Mouse (Mus musculus) CH12.LX (cell line): Measurements from ENCODE around the gene Rbpms2. TPM values are rescaled to one million over a fixed set of nuclear protein-coding genes. Genes with fewer than 3 reads are reported as not detected.

Experiments used
- DNase-seq: peaks from one replicate; pipeline ENCODE4 v3.0.0-alpha.2; 2013; ENCODE audit errors: extremely low read depth
- H3K27ac ChIP-seq: 2 replicates; pipeline ENCODE4 v1.5.1; 2012; ENCODE audit warnings: low read depth, mild to moderate bottlenecking, control low read depth, moderate library complexity; ENCODE audit not compliant: insufficient read depth
- H3K27me3 ChIP-seq: replicated peaks from 2 replicates; pipeline ENCODE3; 2012; ENCODE audit warnings: inconsistent platforms
- H3K36me3 ChIP-seq, 2 experiments: replicated peaks in 1 of 2; 2 replicates each; pipeline versions ENCODE3 to v1.6.1; 2012; ENCODE audit warnings: inconsistent platforms in 1 of 2, low read length in 1 of 2, mild to moderate bottlenecking in 1 of 2, mixed read lengths in 1 of 2, moderate library complexity in 1 of 2; ENCODE audit not compliant: control insufficient read depth in 1 of 2, insufficient read depth in 1 of 2
- H3K4me1 ChIP-seq, 2 experiments: 2 replicates each; pipeline ENCODE4 v1.6.1; 2012; ENCODE audit warnings: inconsistent platforms in 1 of 2, moderate library complexity in 1 of 2; ENCODE audit not compliant: insufficient read depth in 2 of 2, control insufficient read depth in 1 of 2
- H3K4me2 ChIP-seq: 2 replicates; pipeline ENCODE4 v1.6.1; 2012; ENCODE audit warnings: low read depth, mild to moderate bottlenecking, control low read depth; ENCODE audit not compliant: poor library complexity, insufficient read depth, severe bottlenecking
- H3K4me3 ChIP-seq, 3 experiments: fragments of 150-350 bp in 1 of 3; sonication (generic) in 1 of 3; replicated peaks in 1 of 3; 2 replicates each; pipeline versions ENCODE3 to v1.5.1; 2011 to 2012; ENCODE audit warnings: low read depth in 2 of 3, low read length in 2 of 3, mild to moderate bottlenecking in 2 of 3, moderate library complexity in 2 of 3, control low read depth in 1 of 3, improper control_type of control experiment in 1 of 3, inconsistent platforms in 1 of 3, mixed read lengths in 1 of 3; ENCODE audit not compliant: poor library complexity in 1 of 3
- H3K79me2 ChIP-seq: replicated peaks from 2 replicates; pipeline ENCODE4 v1.6.1; 2012; ENCODE audit warnings: mild to moderate bottlenecking, moderate library complexity; ENCODE audit not compliant: control insufficient read depth, poor library complexity, insufficient read depth, severe bottlenecking; ENCODE audit errors: extremely low read depth
- H3K9ac ChIP-seq: 2 replicates; pipeline ENCODE4 v1.6.1; 2012; ENCODE audit warnings: low read depth, mild to moderate bottlenecking, control low read depth, moderate library complexity; ENCODE audit not compliant: insufficient read depth
- H3K9me3 ChIP-seq: replicated peaks from 2 replicates; pipeline ENCODE3; 2012; ENCODE audit warnings: low read length, inconsistent platforms, mixed read lengths
- CHD1 ChIP-seq: IDR thresholded peaks from 2 replicates; pipeline ENCODE4 v1.6.1; 2012; ENCODE audit warnings: low read depth, low read length, improper control_type of control experiment, inconsistent platforms
- CHD2 ChIP-seq: IDR thresholded peaks from 2 replicates; pipeline ENCODE4 v1.6.1; 2011; ENCODE audit warnings: low read length, improper control_type of control experiment
- E2F4 ChIP-seq: IDR thresholded peaks from 2 replicates; pipeline ENCODE4 v1.6.1; 2011; ENCODE audit warnings: low read depth, low read length, improper control_type of control experiment; ENCODE audit not compliant: insufficient replicate concordance
- ELF1 ChIP-seq: IDR thresholded peaks from 2 replicates; pipeline ENCODE4 v1.6.1; 2014; ENCODE audit warnings: low read depth, mild to moderate bottlenecking, inconsistent platforms, low read length, improper control_type of control experiment
- IRF4 ChIP-seq: IDR thresholded peaks from 2 replicates; pipeline ENCODE4 v1.6.1; 2014; ENCODE audit warnings: low read depth, mild to moderate bottlenecking, inconsistent platforms, low read length, improper control_type of control experiment
- JUN ChIP-seq: IDR thresholded peaks from 2 replicates; pipeline ENCODE4 v1.6.1; 2011; ENCODE audit warnings: low read depth, mild to moderate bottlenecking, low read length, improper control_type of control experiment, moderate library complexity; ENCODE audit not compliant: insufficient read depth
- KAT2A ChIP-seq: IDR thresholded peaks from 2 replicates; pipeline ENCODE4 v1.6.1; 2012; ENCODE audit warnings: low read length, improper control_type of control experiment, inconsistent platforms; ENCODE audit not compliant: insufficient replicate concordance
- MAFK ChIP-seq: IDR thresholded peaks from 2 replicates; pipeline ENCODE4 v1.6.1; 2011; ENCODE audit warnings: low read length, improper control_type of control experiment; ENCODE audit not compliant: insufficient replicate concordance
- MAX ChIP-seq: IDR thresholded peaks from 2 replicates; pipeline ENCODE4 v1.6.1; 2011; ENCODE audit warnings: low read length, improper control_type of control experiment
- MEF2A ChIP-seq: IDR thresholded peaks from 2 replicates; pipeline ENCODE4 v1.6.1; 2014; ENCODE audit warnings: low read depth, mild to moderate bottlenecking, inconsistent platforms, low read length, improper control_type of control experiment, borderline replicate concordance
- MXI1 ChIP-seq: IDR thresholded peaks from 2 replicates; pipeline ENCODE4 v1.6.1; 2011; ENCODE audit warnings: mild to moderate bottlenecking, low read depth, low read length, improper control_type of control experiment
- MYC ChIP-seq: IDR thresholded peaks from 2 replicates; pipeline ENCODE4 v1.6.1; 2011; ENCODE audit warnings: low read depth, mild to moderate bottlenecking, improper control_type of control experiment, low read length
- NRF1 ChIP-seq: IDR thresholded peaks from 2 replicates; pipeline ENCODE4 v1.6.1; 2014; ENCODE audit warnings: low read depth, mild to moderate bottlenecking, inconsistent platforms, low read length, improper control_type of control experiment, moderate library complexity
- RCOR1 ChIP-seq: conservative IDR thresholded peaks from 2 replicates; pipeline ENCODE4 v1.6.1; 2012; ENCODE audit warnings: low read depth, mild to moderate bottlenecking, inconsistent platforms, low read length, improper control_type of control experiment
- UBTF ChIP-seq: IDR thresholded peaks from 2 replicates; pipeline ENCODE4 v1.6.1; 2012; ENCODE audit warnings: low read depth, mild to moderate bottlenecking, inconsistent platforms, low read length, improper control_type of control experiment, moderate library complexity
- USF1 ChIP-seq: IDR thresholded peaks from 2 replicates; pipeline ENCODE4 v1.6.1; 2014; ENCODE audit warnings: low read depth, mild to moderate bottlenecking, inconsistent platforms, low read length, improper control_type of control experiment
- USF2 ChIP-seq: conservative IDR thresholded peaks from 2 replicates; pipeline ENCODE4 v1.6.1; 2011; ENCODE audit warnings: low read depth, low read length, improper control_type of control experiment
- ZC3H11A ChIP-seq: IDR thresholded peaks from 2 replicates; pipeline ENCODE4 v1.6.1; 2012; ENCODE audit warnings: low read depth, mild to moderate bottlenecking, inconsistent platforms, low read length, improper control_type of control experiment
- ZMIZ1 ChIP-seq: IDR thresholded peaks from 2 replicates; pipeline ENCODE4 v1.6.1; 2012; ENCODE audit warnings: low read depth, mild to moderate bottlenecking, inconsistent platforms, low read length, improper control_type of control experiment
- dilution Hi-C: fragments of 300-500 bp; cut with MboI; formaldehyde crosslinking; loops from 2 replicates; pipeline ENCODE4 v1.14.3; 2020; ENCODE audit warnings: low sequenced_read_pairs; ENCODE audit not compliant: extremely low pct_unique_long_range_greater_than_20kb, extremely low pct_ligation_motif_present
- in situ Hi-C: fragments of 300-500 bp; cut with MboI; formaldehyde crosslinking; loops from 3 replicates; pipeline ENCODE4 v1.14.3; 2019; ENCODE audit warnings: low sequenced_read_pairs, low pct_ligation_motif_present, low pct_unique_long_range_greater_than_20kb, mixed read lengths
- polyA plus RNA-seq: library from polyadenylated mRNA; unstranded; fragments of >175 nt; gene quantifications from 2 replicates; pipeline ENCODE4 v1.2.1, GENCODE M21; 2012; ENCODE audit warnings: low read depth; ENCODE audit not compliant: insufficient read length
- total RNA-seq, 2 experiments: library from RNA; depleted of rRNA; stranded (reverse); fragments of 300-350 nt in 1 of 2; fragments of >200 nt in 1 of 2; gene quantifications; 2 replicates each; pipeline ENCODE4 v1.2.3; 2012 to 2014

Rbpms2 gene
- total and polyA plus RNA-seq, 3 experiments, result 0.13 to 0.34 TPM; not detected in 1

DNA sequence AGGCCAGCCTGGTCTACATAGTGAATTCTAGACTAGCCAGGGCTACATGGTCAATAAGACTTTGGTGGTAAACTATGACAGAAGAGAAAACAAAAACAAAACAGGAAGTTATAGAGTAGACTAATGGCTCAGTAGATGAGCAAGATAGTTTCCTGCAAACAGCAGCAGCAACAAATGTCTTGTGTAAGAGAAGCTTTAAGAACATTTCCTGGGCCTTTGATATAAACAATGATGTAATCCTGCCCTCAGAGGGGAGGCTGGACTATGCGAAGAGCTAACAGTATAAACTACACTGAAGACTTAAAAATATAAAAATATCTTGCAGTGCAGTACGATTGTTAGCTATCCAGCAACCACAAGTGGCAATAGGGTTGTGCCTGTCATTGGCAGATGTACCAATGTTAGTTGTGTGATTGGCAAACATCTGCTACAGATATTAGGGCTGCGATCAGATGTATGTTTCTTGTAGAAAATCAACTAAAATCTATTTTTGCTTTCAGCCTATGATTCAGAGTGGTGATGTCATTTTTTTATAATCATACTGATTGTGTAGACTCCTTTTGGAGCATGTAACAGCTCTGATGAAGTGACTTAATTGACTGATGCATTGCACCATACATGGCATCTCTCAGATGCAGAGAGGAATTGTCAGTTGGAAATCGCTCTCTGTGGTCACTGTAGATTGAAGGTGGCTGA is 51.6 kb downstream of the Rbpms2 start:
- H3K27me3 ChIP-seq, result no peaks in the 10 kb centered on the region
- H3K27ac ChIP-seq, result no peak overlapping the region
- H3K4me1 ChIP-seq, result peaks cover 0 to 57% of the 10 kb centered on the region in 2 experiments; a peak in 2 of 4 replicates
- H3K4me3 ChIP-seq, result no peak overlapping the region
- H3K36me3 ChIP-seq, result peaks cover 2 to 47% of the 10 kb centered on the region in 2 experiments
- in situ Hi-C loops (no loop called here), dilution Hi-C loops (no loop called here)
- TF ChIP-seq MXI1, result no peak
- TF ChIP-seq MAX, result no peak
- TF ChIP-seq UBTF, result no peak
- TF ChIP-seq MEF2A, result no peak
- TF ChIP-seq ELF1, result no peak
- no peak for TF ChIP-seq CHD2
- TF ChIP-seq MAFK, result no peak
- no peak for TF ChIP-seq KAT2A
- no peak for TF ChIP-seq USF2
- no peak for TF ChIP-seq IRF4
- no peak for TF ChIP-seq JUN
- no peak for TF ChIP-seq NRF1
- TF ChIP-seq E2F4, result no peak
- TF ChIP-seq USF1, result no peak
- no peak for TF ChIP-seq CHD1
- TF ChIP-seq ZC3H11A, result no peak
- H3K9ac ChIP-seq, result no peak overlapping the region
- H3K4me2 ChIP-seq, result no peak overlapping the region
- DNase-seq, result no peak
- H3K79me2 ChIP-seq, result peaks cover 4% of the 10 kb centered on the region
- H3K9me3 ChIP-seq, result no peaks in the 10 kb centered on the region

DNA sequence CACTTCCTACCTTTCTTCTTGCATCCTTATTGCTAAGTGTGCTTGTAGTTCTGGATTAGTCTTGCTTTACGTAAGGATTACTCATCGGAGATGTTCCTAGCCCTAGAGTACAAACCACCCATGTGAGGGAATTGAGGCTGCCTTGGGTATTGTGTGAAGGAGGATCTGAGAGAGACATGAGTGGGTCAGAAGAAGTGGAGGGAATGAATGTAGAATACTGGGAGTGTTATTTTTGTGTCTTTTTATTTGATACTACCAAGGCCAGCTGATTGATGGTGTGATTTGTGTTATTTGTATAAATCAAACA is 52.1 kb downstream of the Rbpms2 start:
- in situ Hi-C loops, result no loop called here
- Histone ChIP-seq H3K9ac (no peak overlapping the region), H3K4me1 (peaks cover 0 to 57% of the 10 kb centered on the region in 2 experiments; a peak in 2 of 4 replicates), H3K36me3 (peaks cover 4 to 52% of the 10 kb centered on the region in 2 experiments)
- dilution Hi-C loops, result no loop called here
- TF ChIP-seq RCOR1, result no peak
- TF ChIP-seq ZMIZ1, result no peak
- no peak for TF ChIP-seq MXI1
- TF ChIP-seq ZC3H11A, result no peak
- TF ChIP-seq MYC, result no peak
- no peak for TF ChIP-seq MAFK
- TF ChIP-seq, all 38 proteins: peak for 0
- Histone ChIP-seq H3K27me3 (no peaks in the 10 kb centered on the region), H3K9me3 (no peaks in the 10 kb centered on the region), H3K4me3 (no peak overlapping the region), H3K4me2 (no peak overlapping the region), H3K79me2 (peaks cover 6% of the 10 kb centered on the region), H3K27ac (no peak overlapping the region)
- DNase-seq, result no peak
